Mouse (Mus musculus) v-Abl transformed pro-B cells (cell line): ENCODE measurements around the gene Maip1.

Source experiments
- in situ Hi-C, 2 experiments: fragments of 400-800 bp; cut with MboI; formaldehyde crosslinking; loops; one replicate each; pipeline ENCODE4 v1.15.1; 2025; ENCODE audit not compliant: unreplicated experiment in 2 of 2

Gene Maip1

GRCm38 (mm10) chr1:57413397-57413796, 7.3 kb downstream of the Maip1 start:
- in situ Hi-C loops: loop anchor here (25.0 kb wide), 3 partner anchors 999 to 1499 kb away; partner anchors contain the start of genes Als2cr12 (in 1 of the 2) and Clk1 (in 1 of the 2)

- in situ Hi-C loops: loop anchor here (25.0 kb wide), 3 partner anchors 989 to 1489 kb away; partner anchors contain the start of genes Als2cr12 (in 1 of the 2) and Clk1 (in 1 of the 2)
Measured at GRCm38 (mm10) chr1:57423696-57424095, 17.6 kb downstream of the Maip1 start.

- in situ Hi-C loops: loop anchor here (5.0 to 25.0 kb wide), 4 partner anchors 524 to 1259 kb away; partner anchors contain the start of gene Als2cr12 (in 1 of the 2)
Measured at GRCm38 (mm10) chr1:57428368-57429308, 22.5 kb downstream of the Maip1 start.

- in situ Hi-C loops: loop anchor here (5.0 to 25.0 kb wide), 4 partner anchors 522 to 1257 kb away; partner anchors contain the start of gene Als2cr12 (in 1 of the 2)
Measured at GRCm38 (mm10) chr1:57429786-57430483, 23.8 kb downstream of the Maip1 start.

- in situ Hi-C loops: loop anchor here in 1 of 2 experiments (5.0 to 25.0 kb wide), 2 partner anchors 599 to 1254 kb away; partner anchors contain the start of gene Als2cr12
Measured at GRCm38 (mm10) chr1:57433141-57433540, 27.0 kb downstream of the Maip1 start.

GRCm38 (mm10) chr1:57436408-57436807, 30.3 kb downstream of the Maip1 start:
- in situ Hi-C loops: loop anchor here in 1 of 2 experiments (25.0 kb wide), 1 partner anchor 1251 kb away; the partner anchor contains the start of gene Als2cr12

GRCm38 (mm10) chr1:57436954-57437353, 30.8 kb downstream of the Maip1 start:
- in situ Hi-C loops: loop anchor here in 1 of 2 experiments (25.0 kb wide), 1 partner anchor 1250 kb away; the partner anchor contains the start of gene Als2cr12

- in situ Hi-C loops: loop anchor here in 1 of 2 experiments (25.0 kb wide), 1 partner anchor 1248 kb away; the partner anchor contains the start of gene Als2cr12
Measured at GRCm38 (mm10) chr1:57439026-57439425, 32.9 kb downstream of the Maip1 start.

- in situ Hi-C loops: loop anchor here in 1 of 2 experiments (25.0 kb wide), 1 partner anchor 1247 kb away; the partner anchor contains the start of gene Als2cr12
Measured at GRCm38 (mm10) chr1:57440771-57441170, 34.6 kb downstream of the Maip1 start.

- in situ Hi-C loops: loop anchor here in 1 of 2 experiments (25.0 kb wide), 1 partner anchor 1242 kb away; the partner anchor contains the start of gene Als2cr12
Measured at GRCm38 (mm10) chr1:57445679-57446078, 39.6 kb downstream of the Maip1 start.

GRCm38 (mm10) chr1:57450241-57450640, 44.1 kb downstream of the Maip1 start:
- in situ Hi-C loops: no loop called here

GRCm38 (mm10) chr1:57460305-57460940, 54.3 kb downstream of the Maip1 start:
- in situ Hi-C loops: no loop called here
